Mouse (Mus musculus) lung, embryonic 14.5 days (tissue): ENCODE data around the gene Rgl1. TPM values are rescaled to one million over a fixed set of nuclear protein-coding genes. Genes with fewer than 3 reads are reported as not detected.

Source experiments
- ATAC-seq: fragments of 200-750 bp; cut with Nextera tagmentation; 2 replicates; pipeline ENCODE4 v1.8.0; 2017; ENCODE audit warnings: mild to moderate bottlenecking, moderate TSS enrichment, moderate library complexity; ENCODE audit not compliant: insufficient read depth
- DNase-seq: peaks from one replicate; pipeline ENCODE4 v3.0.0-alpha.2; 2015
- H3K27ac ChIP-seq: fragments of 300-500 bp; sonication (generic); 2 replicates; pipeline ENCODE4 v1.5.1; 2014; ENCODE audit warnings: low read depth, mild to moderate bottlenecking, moderate library complexity
- H3K27me3 ChIP-seq: fragments of 300-500 bp; sonication (generic); 2 replicates; pipeline ENCODE4 v1.6.1; 2014; ENCODE audit warnings: low read length, control low read depth; ENCODE audit not compliant: insufficient read depth
- H3K36me3 ChIP-seq: fragments of 300-500 bp; sonication (generic); 2 replicates; pipeline ENCODE4 v1.6.1; 2014; ENCODE audit warnings: control low read depth; ENCODE audit not compliant: insufficient read depth
- H3K4me1 ChIP-seq: fragments of 300-500 bp; sonication (generic); 2 replicates; pipeline ENCODE4 v1.6.1; 2014; ENCODE audit warnings: antibody characterized with exemption, control low read depth; ENCODE audit not compliant: insufficient read depth
- H3K4me2 ChIP-seq: fragments of 300-500 bp; sonication (generic); 2 replicates; pipeline ENCODE4 v1.6.1; 2014; ENCODE audit warnings: mild to moderate bottlenecking
- H3K4me3 ChIP-seq: fragments of 300-500 bp; sonication (generic); 2 replicates; pipeline ENCODE4 v1.5.1; 2014; ENCODE audit warnings: low read depth, low read length
- H3K9ac ChIP-seq: fragments of 300-500 bp; sonication (generic); 2 replicates; pipeline ENCODE4 v1.6.1; 2014
- H3K9me3 ChIP-seq: fragments of 300-500 bp; sonication (generic); 2 replicates; pipeline ENCODE4 v1.6.1; 2016; ENCODE audit warnings: low read depth, low read length, control low read depth
- CTCF ChIP-seq: IDR thresholded peaks from 2 replicates; pipeline ENCODE4 v1.5.1; 2016; ENCODE audit warnings: antibody characterized with exemption, low read depth
- WGBS: fragments of 180-500 bp; shearing (Covaris S2); extraction: QIAGEN DNeasy Blood & Tissue Kit; methylation state at CpG from one replicate; pipeline ENCODE4 v1.1.7; 2014; 5-methylcytosine and 5-hydroxymethylcytosine counted together
- polyA plus RNA-seq: library from polyadenylated mRNA; unstranded; fragments of >200 nt; fragmentation: Nextera tagmentation; extraction: Ambion mirVana; gene quantifications from 2 replicates; pipeline ENCODE4 v1.2.1, GENCODE M21; 2014

Rgl1 gene
- polyA plus RNA-seq, 1 experiment from 2014 or later = 46.7 TPM

GRCm38 (mm10) chr1:152622765-152623211 is 143.4 kb downstream of the Rgl1 start:
- Histone ChIP-seq H3K9me3 (no peaks in the 10 kb centered on the region), H3K4me3 (peak overlapping the region; percentile 54), H3K27me3 (0 out of 2 replicates have a peak, but pooled peaks cover 2% of the 10 kb centered on the region), H3K27ac (peak overlapping the region; percentile 87; the same call in 1 of the 2 replicates), H3K9ac (peak overlapping the region; percentile 55), H3K4me1 (peaks cover 26% of the 10 kb centered on the region), H3K4me2 (peak overlapping the region; percentile 74), H3K36me3 (0 out of 2 replicates have a peak, but pooled peaks cover 4% of the 10 kb centered on the region)
- no peak for ATAC-seq
- DNase-seq = peak; percentile 57
- WGBS = 42% methylated on average over 9 of the region's 9 CpGs
- TF ChIP-seq CTCF = peak; percentile 28; the same call in 1 of the 2 replicates

DNA sequence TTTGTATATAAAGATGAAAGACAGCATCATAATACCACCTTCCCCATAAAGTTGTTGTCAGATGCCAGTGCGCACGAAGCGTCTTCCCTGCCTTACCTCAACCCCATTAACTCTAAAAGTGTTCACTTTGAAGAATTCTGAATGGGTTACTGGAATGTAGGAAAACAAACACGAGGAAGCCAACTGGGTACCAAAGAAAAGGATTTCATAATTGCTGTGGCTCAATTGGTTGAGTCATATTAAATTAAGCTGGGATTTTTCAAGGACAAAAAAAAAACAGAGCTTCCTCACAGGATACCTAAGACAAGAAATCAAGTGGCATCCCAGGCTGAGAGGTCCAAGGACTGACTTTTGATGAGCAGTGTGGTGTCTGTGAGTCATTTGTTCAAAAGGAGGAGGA is 144.5 kb downstream of the Rgl1 start:
- no peak for ATAC-seq
- Histone ChIP-seq H3K27me3 (0 out of 2 replicates have a peak, but pooled peaks cover 2% of the 10 kb centered on the region), H3K4me1 (peaks cover 36% of the 10 kb centered on the region), H3K9ac (no peak overlapping the region), H3K36me3 (0 out of 2 replicates have a peak, but pooled peaks cover 4% of the 10 kb centered on the region), H3K9me3 (no peaks in the 10 kb centered on the region), H3K27ac (no peak overlapping the region), H3K4me3 (no peak overlapping the region), H3K4me2 (peak overlapping the region; percentile 74; the same call in 1 of the 2 replicates)
- TF ChIP-seq CTCF = no peak
- no peak for DNase-seq
- WGBS = 74% methylated on average over 4 of the region's 4 CpGs

DNA sequence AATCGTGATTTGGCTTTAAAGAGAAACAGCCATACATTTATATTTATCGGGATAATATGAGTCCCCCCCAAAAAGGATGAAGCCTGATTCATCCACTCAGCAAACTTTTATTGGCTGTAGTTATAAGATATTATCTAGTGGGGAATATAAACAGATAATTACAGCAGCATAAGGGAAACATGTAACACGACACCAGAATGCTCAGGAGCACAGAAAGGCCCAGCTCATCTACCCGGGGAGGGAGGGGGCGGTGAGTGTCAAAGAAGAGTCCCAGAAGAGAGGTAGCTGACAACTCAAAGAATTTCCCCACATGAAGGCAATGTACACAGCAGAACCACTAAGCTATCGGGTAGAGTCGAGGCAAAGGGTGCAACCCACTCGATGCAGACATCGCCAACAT is 146.8 kb downstream of the Rgl1 start:
- Histone ChIP-seq H3K36me3 (peaks cover 13% of the 10 kb centered on the region; the same call in 1 of the 2 replicates), H3K27ac (peak overlapping the region; percentile 34), H3K9ac (no peak overlapping the region), H3K9me3 (no peaks in the 10 kb centered on the region), H3K4me1 (peaks cover 46% of the 10 kb centered on the region), H3K4me3 (no peak overlapping the region), H3K27me3 (0 out of 2 replicates have a peak, but pooled peaks cover 2% of the 10 kb centered on the region), H3K4me2 (peak overlapping the region; percentile 29; the same call in 1 of the 2 replicates)
- peak; percentile 69 for DNase-seq
- ATAC-seq = peak; percentile 79
- no peak for TF ChIP-seq CTCF
- 48% methylated on average over 9 of the region's 9 CpGs for WGBS

DNA sequence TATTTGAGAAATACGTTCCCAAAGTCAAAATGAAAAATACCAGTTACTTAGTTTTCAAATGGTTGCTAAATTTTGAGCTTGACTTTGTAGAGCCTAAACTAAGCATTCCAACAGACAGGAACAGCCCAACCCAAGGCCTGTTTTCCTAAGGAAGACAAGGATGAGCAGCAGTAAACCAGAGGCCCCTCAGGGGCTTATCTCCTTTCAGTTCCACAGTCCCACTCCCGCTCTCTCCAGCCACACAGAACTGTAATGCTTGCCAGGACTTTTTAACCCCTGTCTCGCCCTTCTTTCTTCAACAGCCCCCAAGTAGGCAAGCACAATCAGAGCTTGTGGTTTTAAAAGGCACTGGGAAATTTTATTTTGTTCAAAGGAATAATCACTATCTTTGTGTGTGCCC is 147.3 kb downstream of the Rgl1 start:
- 50% methylated on average over 3 of the region's 3 CpGs for WGBS
- Histone ChIP-seq H3K4me3 (no peak overlapping the region), H3K4me2 (no peak overlapping the region), H3K27me3 (0 out of 2 replicates have a peak, but pooled peaks cover 2% of the 10 kb centered on the region), H3K9me3 (no peaks in the 10 kb centered on the region), H3K9ac (no peak overlapping the region), H3K36me3 (peaks cover 17% of the 10 kb centered on the region; the same call in 1 of the 2 replicates), H3K4me1 (peaks cover 47% of the 10 kb centered on the region), H3K27ac (peak overlapping the region; percentile 34)
- TF ChIP-seq CTCF = no peak
- peak; percentile 61 for DNase-seq
- peak; percentile 60 for ATAC-seq

DNA sequence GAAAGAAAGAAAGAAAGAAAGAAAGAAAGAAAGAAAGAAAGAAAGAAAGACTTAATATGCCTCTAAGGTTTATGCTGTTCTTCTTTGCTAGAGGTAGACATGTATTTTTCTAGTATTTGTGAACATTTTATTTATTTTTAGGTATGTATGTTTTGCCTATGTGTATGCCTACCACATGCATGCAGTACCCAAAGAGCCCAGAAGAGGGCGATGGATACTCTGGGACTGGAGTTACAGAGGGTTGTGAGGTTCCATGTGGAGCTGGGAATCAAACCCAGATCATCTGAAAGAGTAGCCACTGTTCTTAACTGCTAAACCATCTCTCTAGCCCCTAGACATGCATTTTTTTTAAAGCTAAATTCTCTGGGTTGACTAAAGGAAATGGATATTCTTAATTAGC is 147.8 kb downstream of the Rgl1 start:
- peak overlapping the region; percentile 34; the same call in 1 of the 2 replicates for H3K27ac ChIP-seq
- no peak for DNase-seq
- peaks cover 45% of the 10 kb centered on the region for H3K4me1 ChIP-seq
- WGBS = 59% methylated on average over 1 of the region's 1 CpGs
- H3K9ac ChIP-seq = no peak overlapping the region
- ATAC-seq = no peak
- H3K4me3 ChIP-seq = no peak overlapping the region
- 0 out of 2 replicates have a peak, but pooled peaks cover 2% of the 10 kb centered on the region for H3K27me3 ChIP-seq
- no peak overlapping the region for H3K4me2 ChIP-seq
- H3K36me3 ChIP-seq = peaks cover 18% of the 10 kb centered on the region; the same call in 1 of the 2 replicates
- no peaks in the 10 kb centered on the region for H3K9me3 ChIP-seq
- TF ChIP-seq CTCF = peak; percentile 59

DNA sequence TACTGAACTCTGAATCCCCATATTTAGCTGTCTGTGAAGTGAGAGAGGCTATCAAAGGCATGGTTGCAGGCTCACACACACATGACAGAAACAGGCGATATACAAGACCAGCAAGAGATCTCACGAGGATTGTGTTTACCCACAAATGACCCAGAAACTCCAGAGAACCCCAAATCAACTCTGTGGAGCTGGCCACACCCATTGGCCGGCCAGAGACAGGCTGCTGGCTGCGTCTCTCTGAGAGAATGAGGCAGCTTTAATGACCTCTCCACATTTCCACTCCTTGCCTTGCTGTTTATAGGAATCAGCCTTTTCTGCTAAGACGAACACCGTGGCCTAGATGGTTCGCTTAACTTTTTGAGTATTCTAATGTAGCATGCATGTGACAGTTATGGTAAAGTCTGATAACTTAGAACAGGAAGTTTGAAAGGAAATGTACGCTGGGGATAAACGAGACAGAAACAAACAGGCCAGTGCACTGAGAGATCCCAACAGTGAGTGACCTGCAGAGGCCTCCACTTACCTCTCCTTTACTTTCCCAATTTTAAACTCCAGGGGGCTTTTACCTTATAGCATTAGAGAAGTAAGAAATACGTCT is 148.3 kb downstream of the Rgl1 start:
- Histone ChIP-seq H3K4me3 (no peak overlapping the region), H3K4me1 (peaks cover 39% of the 10 kb centered on the region), H3K36me3 (peaks cover 18% of the 10 kb centered on the region; the same call in 1 of the 2 replicates), H3K27ac (peak overlapping the region; percentile 73), H3K9me3 (no peaks in the 10 kb centered on the region), H3K27me3 (no peaks in the 10 kb centered on the region), H3K9ac (peak overlapping the region; percentile 5; the same call in 1 of the 2 replicates), H3K4me2 (no peak overlapping the region)
- no peak for ATAC-seq
- no peak for TF ChIP-seq CTCF
- peak; percentile 32 for DNase-seq
- 50% methylated on average over 10 of the region's 10 CpGs for WGBS

DNA sequence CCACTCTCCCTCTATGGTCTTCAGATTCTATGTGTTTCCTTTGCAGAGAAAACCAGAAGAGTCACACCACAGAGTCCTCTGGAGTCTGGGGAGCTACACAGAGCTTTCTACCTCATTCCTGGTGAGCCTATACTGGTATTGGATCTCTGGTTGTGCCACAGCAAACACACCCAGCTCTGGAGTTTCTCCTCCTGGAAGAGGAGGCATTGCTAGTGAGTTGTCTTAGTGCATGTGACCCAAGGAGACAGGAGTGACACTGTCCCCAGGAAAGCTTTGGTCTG is 149.4 kb downstream of the Rgl1 start:
- no peak for TF ChIP-seq CTCF
- no peak overlapping the region for H3K4me2 ChIP-seq
- H3K9ac ChIP-seq = no peak overlapping the region
- H3K4me1 ChIP-seq = peaks cover 31% of the 10 kb centered on the region
- no peak overlapping the region for H3K27ac ChIP-seq
- DNase-seq = no peak
- H3K36me3 ChIP-seq = peaks cover 27% of the 10 kb centered on the region; the same call in 1 of the 2 replicates
- no peak for ATAC-seq
- H3K9me3 ChIP-seq = no peaks in the 10 kb centered on the region
- no peaks in the 10 kb centered on the region for H3K27me3 ChIP-seq
- no peak overlapping the region for H3K4me3 ChIP-seq
